Mouse (Mus musculus): ENCODE results near the gene Btbd35f16. TPM values are rescaled to one million over a fixed set of nuclear protein-coding genes. Genes with fewer than 3 reads are reported as not detected.
"Not testable (repeated sequence)": the region's sequence is repeated elsewhere in the genome, so short reads cannot be mapped to it uniquely, and the experiment has no call there.

The Btbd35f16 gene
- total RNA-seq (2021): not detected
- long read RNA-seq, experiment 1: 0 reads
- long read RNA-seq, experiment 2: 0 reads

DNA sequence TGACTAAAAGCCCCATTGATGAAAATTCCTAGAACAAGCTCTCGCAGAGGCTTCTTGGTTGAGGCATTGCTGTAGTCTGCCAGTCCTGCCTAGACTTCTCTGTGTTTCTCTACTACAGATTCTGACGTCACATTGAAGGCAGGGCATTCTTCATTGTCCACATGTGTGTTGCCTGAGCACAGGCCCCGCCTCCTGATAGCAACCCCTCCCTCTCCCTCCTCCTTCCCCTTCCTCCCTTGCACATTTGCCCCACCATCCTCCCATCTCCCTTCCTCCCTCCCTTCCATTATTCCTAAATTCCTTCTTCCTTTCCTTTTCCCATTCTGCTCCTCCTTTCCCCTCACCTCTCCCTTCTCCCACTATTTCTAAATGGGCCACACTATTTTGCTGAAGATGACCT, at the start of gene Btbd35f16:
Gene Btbd35f16 (minus strand): TSS at position 101 of the 400 bp plus-strand sequence.
- H3K4me3 ChIP-seq; DNase-seq; H3K27ac ChIP-seq; intact Hi-C loops (cut with DNase I): not testable (repeated sequence)

Other genes with a start within 250 kb of the Btbd35f16 start
- gene Btbd35f10, start 204.1 kb downstream of the Btbd35f16 start, total RNA-seq (2021): not detected
- gene Btbd35f3, start 80.7 kb upstream of the Btbd35f16 start, total RNA-seq (2021): not detected
- gene Btbd35f28, start 239.6 kb upstream of the Btbd35f16 start, total RNA-seq (2021): not detected

Measured in gastrocnemius, adult 2 months (tissue).